Mouse (Mus musculus) hindbrain, embryonic 12.5 days (tissue): Measurements from ENCODE around the gene Apoa4. TPM values are rescaled to one million over a fixed set of nuclear protein-coding genes. Genes with fewer than 3 reads are reported as not detected.

Source experiments
- polyA plus RNA-seq: library from polyadenylated mRNA; unstranded; fragments of >200 nt; fragmentation: Nextera tagmentation; extraction: Ambion mirVana; gene quantifications from 2 replicates; pipeline ENCODE4 v1.2.1, GENCODE M21; 2016

Apoa4 gene
- polyA plus RNA-seq, 1 experiment from 2014 or later = not detected

Other genes with a start within 250 kb of the Apoa4 start
- 290 and 303 TPM in 2 replicates for gene Pafah1b2, start 228.0 kb upstream of the Apoa4 start, polyA plus RNA-seq
- 13.9 and 14.7 TPM in 2 replicates for gene Sik3, start 227.9 kb upstream of the Apoa4 start, polyA plus RNA-seq
- 1.7 and 1.8 TPM in 2 replicates for gene Apoa1, start 12.1 kb upstream of the Apoa4 start, polyA plus RNA-seq
- not detected in 2 replicates for gene Apoc3, start 5.1 kb upstream of the Apoa4 start, polyA plus RNA-seq
- gene Apoa5, start 27.9 kb downstream of the Apoa4 start, polyA plus RNA-seq = 0.19 TPM in 1 of 2 replicates, not detected in the other
- gene Zpr1, start 32.4 kb downstream of the Apoa4 start, polyA plus RNA-seq = 55.0 and 59.8 TPM in 2 replicates
- 22.5 and 23.5 TPM in 2 replicates for gene Bud13, start 42.3 kb downstream of the Apoa4 start, polyA plus RNA-seq
- gene 4931429L15Rik, start 79.3 kb downstream of the Apoa4 start, polyA plus RNA-seq = not detected in 2 replicates